Mouse (Mus musculus) c-Kit-negative CD71-positive TER-119-positive erythroid progenitor cells, embryonic 14.5 days (primary cell): ENCODE measurements around the gene Gm42715.
A peak's percentile ranks its signal among the peaks of the same experiment; 100 is the strongest.

Source experiments
- DNase-seq: peaks from one replicate; pipeline ENCODE4 v3.0.0-alpha.2; 2013; ENCODE audit warnings: low read depth, low spot score

Gm42715 gene

DNA sequence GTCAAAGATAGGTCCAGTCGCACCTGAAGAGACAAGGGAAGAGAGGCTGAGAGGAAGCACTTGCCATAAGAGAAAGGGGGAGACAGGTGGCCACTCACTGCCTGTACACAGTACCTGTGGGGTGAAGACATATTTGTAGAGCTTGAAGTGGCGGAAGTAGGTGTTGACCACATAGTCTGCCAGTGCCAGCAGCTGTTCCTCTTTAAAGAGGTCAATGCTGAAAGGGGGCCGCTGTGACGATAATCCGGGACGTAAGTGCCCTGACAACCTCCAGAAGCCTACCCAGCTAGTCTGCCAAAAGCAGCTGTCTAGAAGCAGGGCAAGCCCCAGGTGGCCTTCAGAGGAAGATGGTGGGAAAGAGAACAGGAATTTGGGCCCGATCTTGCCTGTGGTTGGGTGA lies 65.6 kb downstream of the Gm42715 start:
- no peak for DNase-seq

DNA sequence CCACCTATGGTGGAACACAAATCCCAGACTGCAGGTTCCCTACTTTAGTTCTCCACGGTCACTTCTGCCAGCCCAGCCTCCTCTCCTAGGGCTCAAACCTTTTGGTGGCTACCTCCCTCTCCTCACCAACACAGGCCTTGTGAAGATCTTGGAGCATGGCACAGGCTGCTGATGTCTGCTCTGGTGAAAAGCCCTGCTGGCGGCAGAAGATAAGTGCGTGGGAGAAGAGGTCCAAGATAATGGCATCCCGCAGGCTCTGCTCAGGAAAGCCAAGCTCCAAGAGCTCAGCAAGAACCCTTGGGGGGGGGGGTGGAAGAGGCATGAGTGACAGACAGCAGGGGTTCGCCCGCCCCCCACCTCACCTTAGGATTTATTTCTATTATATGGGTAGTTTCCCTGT lies 66.8 kb downstream of the Gm42715 start:
- DNase-seq = peak; percentile 52

DNA sequence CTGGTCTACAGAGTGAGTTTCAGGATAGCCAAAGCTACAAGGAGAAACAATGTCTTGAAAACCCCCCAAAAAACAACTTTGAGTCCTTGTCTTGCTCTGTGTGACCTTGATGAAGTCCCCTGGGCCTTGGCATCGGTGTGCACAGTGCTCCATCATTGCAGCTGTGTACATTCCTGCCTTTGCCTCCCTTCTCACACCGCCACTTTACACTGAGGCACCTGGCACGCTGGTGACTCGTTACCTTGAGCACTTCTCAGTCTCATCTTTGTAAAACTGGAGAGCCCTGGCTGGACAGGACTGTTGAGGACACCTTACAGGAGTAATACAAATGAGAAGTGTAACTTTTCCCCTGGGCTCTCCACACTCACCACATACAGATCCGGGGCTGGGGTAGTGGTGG lies 67.8 kb downstream of the Gm42715 start:
- DNase-seq = no peak

DNA sequence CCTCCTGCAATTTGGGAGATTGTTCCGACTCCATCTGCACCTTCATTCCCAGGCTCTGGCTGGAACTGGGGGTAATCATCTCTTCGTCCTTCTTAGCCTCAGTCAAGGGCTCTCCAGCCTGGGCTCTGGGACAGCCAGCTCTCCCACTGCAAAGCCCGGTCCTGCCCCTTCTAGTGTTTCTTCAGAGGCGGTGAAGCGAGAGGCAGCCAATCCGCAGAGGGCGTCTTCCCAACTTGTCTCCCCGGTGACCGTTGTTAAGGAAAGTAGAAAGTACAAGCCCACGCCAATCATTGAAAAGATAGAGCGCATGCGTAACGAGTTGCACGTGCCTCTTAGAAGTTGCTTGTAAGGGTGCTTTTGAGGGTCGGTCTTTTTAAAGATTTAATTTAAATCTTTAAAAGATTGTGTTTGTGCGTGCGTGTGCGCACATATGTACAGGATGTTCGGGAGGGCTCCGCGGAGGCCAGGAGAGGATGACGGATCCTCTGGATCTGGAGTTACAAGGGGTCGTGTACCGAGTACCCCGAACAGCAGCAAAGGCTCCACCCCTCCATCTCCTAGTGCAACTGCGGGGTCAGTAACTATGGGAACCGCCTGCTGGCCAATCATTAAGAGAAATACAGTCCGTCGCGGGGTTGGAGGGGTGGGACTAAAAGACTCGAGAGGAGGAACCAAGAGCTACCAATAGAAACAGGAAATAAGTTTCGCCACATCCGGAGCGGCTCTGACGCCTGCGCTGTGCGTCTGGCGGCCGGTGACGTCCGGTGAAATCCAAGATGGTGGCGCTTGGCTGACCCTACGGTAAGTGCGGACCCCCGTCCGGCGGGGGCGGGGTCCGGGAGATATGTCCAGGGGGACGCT lies 68.9 kb downstream of the Gm42715 start, which contains the start of the genes Ccdc189 and Rnf40:
TSS of gene Ccdc189 (minus strand) at position 585 of the 861 bp plus-strand sequence.
TSS of gene Rnf40 (plus strand) at position 757 of the 861 bp plus-strand sequence.
- peak; percentile 95 for DNase-seq

DNA sequence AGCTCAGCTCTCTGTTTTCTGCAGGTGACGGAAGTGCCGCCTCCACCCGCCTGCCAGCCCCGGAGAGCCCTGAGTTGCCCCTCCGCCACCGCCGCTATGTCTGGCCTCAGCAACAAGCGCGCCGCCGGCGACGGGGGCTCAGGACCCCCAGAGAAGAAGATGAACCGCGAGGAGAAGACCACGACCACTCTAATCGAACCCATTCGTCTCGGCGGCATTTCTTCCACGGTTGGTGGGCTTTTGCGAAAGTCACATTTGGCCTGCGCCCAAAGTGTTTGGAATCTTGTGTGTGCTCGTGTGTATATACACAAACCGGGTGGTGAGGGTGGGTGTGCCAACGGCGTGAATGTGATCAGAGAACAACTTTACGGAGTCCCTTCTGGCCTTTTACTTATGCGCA lies 69.5 kb downstream of the Gm42715 start:
- no peak for DNase-seq

DNA sequence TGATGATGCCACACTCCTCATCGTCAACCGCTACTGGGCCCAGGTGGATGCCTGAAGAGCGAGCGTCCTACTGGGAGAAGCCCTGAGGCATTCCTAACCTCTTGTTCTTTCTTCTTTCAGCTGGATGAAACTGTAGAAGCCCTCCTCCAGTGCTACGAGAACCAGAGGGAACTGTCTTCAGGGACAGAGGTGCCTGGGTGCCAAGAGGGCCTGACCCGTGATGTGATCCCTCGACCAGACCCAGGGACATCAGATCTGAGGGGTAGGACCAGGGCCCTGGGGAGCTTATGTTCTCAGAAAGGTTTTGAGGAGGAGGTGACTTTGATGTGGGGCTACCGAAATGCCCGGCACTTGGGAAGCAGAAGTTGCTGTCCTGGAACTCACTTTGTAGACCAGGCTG lies 70.3 kb downstream of the Gm42715 start:
- no peak for DNase-seq

DNA sequence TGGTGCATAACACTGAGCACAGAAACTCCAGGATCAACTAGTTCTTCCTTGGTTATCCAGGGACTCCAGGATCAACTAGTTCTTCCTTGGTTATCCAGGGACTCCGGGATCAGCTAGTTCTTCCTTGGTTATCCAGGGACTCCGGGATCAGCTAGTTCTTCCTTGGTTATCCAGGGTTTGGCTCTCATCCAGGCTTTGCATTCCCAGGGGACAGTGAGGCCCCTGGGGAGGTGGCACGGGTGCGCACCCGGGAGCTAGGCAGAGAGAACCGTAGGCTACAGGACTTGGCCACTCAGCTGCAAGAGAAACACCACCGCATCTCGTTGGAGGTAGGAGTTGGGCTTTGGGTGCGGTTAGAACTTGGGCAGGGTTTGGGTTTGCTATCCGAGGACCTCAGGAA lies 71.7 kb downstream of the Gm42715 start:
- no peak for DNase-seq

DNA sequence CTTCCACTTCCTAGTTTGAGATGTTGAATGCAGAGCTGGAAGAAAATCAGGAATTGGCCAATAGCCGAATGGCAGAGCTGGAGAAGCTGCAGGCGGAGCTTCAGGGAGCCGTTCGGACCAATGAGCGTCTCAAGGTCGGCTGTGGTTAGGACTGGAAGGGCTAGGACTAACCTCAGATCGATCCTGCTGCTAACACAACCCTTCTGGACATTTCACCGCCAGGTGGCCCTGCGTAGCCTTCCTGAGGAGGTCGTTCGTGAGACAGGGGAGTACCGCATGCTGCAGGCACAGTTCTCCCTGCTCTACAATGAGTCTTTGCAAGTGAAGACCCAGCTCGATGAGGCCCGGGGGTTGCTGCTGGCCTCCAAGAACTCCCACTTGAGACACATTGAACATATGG lies 73.2 kb downstream of the Gm42715 start:
- DNase-seq = no peak

DNA sequence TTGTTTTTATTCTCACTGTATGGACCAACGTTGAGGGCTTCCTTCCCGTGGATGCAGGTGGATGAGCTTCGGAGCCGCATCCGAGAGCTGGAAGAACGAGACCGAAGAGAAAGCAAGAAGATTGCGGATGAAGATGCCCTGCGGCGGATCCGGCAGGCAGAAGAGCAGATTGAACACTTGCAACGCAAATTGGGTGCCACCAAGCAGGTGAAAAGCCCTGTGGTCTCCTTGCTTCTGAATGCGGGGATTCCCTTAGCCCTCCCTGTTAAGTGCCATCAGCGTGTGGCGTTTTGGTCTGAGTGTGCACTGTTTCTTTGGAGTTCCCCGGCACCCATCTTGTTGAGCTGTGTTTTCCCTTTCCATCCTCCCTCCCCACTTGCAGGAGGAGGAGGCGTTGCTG lies 77.4 kb downstream of the Gm42715 start:
- no peak for DNase-seq

DNA sequence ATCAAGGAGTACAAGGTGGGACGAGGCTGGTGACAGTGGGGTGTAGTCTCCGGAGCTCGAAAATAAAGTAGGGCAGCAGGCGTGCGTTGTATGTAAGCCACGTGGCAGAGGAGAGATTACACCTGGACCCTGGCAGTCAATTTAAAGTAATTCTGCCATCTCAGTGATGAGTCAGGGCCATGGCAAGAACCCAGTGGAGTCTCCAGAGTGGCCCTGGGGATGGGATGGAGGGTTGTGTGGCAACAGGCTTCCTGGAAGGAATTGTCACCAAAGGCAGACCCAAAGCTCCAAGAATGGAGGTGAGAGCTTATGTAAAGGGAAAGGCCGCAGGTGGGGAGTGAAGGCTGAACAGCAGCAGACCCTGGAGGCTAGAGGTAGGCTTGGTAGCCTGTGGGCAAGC lies 81.2 kb downstream of the Gm42715 start:
- DNase-seq = no peak

DNA sequence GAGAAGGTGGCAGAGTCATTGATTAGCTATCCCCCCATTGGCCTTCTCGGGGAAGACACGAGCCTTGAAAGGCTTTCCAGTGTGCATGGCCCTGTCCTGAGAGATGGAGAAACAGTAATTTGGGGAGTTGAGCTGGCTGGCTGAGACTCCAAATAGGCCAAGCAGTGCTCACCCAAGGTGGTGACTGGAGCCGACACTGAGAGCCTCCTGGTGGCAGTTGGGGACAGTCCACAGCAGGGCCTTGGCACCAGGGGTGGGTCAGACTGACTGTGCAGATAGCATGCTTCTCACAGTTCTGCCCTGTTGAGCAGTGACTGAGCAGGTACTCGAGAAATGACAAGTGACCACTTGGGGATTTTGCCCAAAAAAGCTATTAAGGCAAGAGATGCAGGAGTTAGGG lies 82.4 kb downstream of the Gm42715 start:
- DNase-seq = no peak

DNA sequence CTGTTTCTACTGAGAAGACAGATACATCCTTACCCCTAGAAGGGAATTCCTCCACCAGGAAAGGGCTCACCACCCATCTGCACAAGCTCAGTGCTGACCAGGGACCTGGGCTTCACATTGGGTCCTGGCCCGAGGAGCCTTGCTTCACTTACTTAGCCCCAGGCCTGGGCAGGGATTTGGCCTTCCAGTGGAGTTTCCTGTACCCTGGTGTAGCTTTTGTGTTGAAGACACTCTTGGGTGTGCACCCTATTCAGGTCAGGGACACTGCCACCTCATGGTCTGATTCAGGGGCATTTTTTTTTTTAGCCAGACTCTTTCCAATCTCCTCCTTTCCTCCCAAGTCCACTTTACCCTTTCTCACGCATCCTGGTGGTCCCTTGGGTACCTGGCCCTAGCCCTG lies 83.5 kb downstream of the Gm42715 start:
- no peak for DNase-seq

DNA sequence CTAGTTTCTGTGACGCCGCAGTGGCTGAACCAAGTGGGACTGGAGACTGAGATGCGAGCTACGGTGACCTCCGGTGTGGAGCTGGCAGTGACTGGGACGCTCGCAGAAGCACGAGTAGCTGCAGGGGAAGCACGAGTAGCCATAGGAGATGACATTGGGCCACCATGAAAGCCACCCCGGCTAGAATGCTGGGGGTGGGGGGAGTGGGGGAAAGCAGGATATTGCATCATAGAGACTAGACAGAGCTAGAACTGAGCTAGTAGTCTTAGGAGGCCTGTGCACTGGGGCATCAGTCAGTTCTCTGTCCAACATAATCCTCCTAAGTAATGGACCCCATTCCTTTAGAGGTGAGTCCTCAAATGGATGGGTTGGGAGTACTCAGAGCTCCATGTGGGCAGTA lies 84.9 kb downstream of the Gm42715 start:
- no peak for DNase-seq

DNA sequence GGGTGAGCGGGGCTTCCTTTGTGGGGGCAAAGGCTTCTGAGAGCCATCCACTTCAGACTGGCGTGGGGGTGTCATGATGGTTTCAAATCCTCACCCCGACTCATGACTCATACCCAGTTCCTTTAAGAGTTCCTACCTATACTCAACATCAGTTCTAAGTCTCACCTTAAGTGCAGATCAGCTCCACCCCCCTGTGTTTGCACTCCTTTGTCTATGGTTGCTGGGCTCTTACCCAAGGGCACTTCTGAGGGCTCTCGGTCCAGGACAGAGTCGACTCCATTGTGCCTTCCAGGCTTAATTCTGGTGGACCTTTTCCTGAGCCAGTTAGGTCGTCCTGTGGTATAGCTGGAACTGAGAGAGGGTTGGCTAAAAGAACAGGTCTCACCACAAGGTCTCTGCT lies 87.8 kb downstream of the Gm42715 start:
- no peak for DNase-seq

DNA sequence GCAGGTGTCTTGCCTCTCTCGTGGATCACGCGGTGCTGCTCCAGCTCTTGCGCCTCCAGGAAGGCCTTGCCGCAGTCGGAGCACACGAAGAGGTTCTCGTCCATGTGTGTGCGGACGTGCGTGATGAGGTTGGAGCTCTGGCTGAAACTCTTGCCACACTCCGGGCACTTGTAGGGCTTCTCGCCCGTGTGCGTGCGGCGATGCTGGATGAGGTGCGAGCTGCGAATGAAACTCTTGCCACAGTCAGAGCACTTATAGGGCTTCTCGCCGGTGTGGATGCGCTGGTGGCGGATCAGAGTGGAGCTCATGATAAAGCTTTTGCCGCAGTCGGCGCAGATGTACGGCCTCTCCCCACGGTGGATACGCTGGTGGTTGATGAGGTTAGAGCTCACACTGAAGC lies 91.6 kb downstream of the Gm42715 start:
- DNase-seq = no peak

DNA sequence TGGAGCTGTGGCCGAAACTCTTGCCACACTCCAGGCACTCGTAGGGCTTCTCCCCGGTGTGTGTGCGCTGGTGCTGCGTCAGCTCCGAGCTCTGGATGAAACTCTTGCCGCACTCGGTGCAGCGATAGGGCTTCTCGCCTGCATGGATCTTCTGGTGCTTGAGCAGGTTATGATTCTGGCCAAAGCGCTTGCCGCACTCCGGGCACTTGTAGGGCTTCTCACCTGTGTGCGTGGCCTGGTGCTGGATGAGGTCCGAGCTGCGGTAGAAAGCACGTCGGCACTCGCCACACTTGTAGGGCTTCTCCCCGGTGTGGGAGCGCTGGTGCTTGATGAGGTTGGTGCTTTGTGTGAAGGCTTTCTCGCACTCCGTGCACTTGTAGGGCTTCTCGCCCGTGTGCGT lies 92.2 kb downstream of the Gm42715 start:
- no peak for DNase-seq

DNA sequence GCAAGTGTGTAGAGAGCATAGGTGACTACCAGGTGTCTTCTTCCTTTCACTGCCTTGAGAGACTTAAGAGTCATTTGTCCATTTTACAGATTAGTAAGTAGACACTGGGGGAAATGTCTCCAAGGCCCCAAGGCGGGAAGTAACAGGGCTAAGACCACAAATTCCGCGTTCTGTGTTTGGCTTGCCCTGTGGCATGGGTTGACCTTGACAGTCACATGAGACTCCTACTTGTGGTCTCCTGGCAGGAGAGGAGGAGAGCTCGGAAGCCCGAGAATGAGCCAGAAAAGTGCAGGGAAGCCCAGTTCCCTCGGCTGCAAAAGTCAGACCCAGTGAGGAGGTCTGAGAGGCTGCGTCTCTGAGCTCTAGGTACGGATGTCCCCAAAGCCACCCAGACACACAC lies 94.1 kb downstream of the Gm42715 start:
- no peak for DNase-seq

DNA sequence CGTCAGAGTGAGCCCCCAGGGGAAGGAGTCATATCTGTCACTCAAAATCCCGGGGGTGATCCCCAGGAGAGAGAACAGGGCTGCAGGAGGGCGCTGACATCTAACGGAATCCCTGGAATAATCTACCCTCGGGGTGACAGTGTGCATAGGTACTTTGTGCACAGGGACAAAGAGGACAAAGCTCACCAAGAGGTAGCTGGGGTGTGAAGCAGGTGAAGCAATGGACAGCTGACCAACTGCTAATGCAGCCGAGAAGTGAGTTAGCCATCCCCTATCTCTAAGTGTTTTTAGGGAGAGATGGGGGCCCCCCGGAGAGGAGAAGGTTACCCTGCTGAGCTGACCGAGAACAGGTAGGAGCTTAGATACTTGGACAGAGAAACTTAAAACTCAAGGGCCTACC lies 94.7 kb downstream of the Gm42715 start:
- DNase-seq = no peak

DNA sequence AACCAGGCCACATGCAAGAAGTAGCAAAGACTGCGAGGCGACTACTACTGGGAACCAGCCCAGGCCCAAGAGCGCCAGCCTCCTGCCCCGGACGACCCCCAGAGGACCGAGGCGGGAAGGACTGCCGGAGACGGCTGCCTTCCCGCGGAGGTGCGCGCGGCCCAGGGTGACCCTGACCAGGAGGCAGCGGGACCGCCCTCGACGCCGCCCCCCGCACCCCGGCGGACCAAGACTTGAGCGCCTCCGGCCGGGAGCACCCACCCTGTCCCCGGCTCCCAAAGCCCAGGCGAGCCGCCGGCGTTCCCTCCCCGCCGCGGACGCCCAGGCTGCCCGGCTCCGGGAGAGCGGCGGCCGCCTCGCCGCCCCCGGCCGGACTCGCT lies 95.1 kb downstream of the Gm42715 start:
- DNase-seq = no peak

DNA sequence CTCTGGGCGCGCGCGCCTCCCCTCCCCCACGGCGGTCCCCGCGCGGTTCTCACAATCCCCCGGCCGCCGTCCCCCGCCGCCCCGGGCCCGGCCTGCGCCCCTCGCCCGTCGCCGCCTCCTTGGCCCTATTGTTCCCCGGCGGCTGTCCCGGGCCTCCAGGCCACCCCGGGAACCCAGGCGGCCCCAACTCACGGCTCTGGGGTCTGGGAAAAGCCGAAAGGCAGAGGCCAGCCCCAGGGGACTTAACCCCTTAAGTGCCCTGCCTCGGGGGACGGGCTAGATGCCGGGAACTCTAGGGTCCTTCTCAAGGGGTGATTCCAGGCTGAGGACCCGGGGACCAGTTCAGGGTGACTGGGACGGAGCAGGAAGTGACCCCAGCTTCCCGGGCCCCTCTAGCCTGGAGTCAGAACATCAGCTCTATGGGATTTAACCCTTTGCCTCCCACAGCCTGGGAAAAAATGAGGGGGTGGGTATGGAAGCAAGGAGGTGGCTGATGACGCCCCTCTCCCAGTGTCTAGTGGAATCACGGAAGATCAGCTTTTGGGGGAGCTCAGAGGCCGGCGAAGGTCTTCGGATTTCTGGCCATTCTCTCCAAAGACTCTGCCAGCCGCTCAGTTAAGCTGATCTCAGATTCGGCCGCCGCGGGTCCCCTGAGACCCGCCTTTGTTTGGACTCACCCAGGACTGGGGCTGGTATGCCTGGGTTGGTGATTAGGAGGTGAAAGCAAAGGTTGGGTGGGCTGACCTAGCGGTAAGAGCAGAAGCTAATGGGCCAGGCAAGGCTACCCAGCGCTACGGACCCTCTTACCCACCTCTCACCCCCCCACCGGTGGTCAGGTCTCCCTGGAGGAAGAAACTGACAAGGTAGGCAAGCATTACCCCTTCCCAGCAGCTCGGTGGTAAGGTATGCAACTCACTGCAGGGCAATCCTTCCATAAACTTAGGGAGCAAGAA lies 95.8 kb downstream of the Gm42715 start, which contains the start of gene Zfp629:
TSS of gene Zfp629 (minus strand) at position 907 of the 953 bp plus-strand sequence.
- DNase-seq = no peak

DNA sequence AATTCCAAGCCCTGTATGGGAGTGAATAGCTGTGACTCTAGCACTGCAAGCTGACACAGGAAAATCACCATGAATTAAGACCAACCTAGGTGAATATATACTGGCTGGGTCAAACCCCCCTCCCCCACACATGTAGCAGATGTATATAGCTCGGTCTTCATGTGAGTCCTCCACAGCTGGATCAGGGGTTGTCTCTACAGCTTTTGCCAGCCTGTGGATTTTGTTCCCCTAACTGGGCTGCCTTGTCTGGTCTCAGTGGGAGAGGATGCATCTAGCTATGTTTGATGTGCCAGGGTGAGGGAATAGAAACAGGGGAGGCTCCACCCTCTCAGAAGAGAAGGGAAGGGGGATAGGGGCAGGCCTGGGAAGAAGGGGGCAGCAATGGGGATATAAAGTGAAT lies 97.0 kb downstream of the Gm42715 start:
- no peak for DNase-seq
